Mouse (Mus musculus): Measurements from ENCODE around the gene Tescl. TPM values are rescaled to one million over a fixed set of nuclear protein-coding genes. Genes with fewer than 3 reads are reported as not detected.

The Tescl gene
- polyA plus RNA-seq, 1 experiment from 2014 or later, result 0.26 TPM

GRCm38 (mm10) chr7:24322593-24322992, 11.1 kb downstream of the Tescl start:
- no peak for ATAC-seq (ENCODE audit: low FRiP score, low TSS enrichment)
- Histone ChIP-seq H3K4me3 (ENCODE audit: low read length) (no peak overlapping the region), H3K4me1 (ENCODE audit: control insufficient read depth, insufficient read depth, low read length) (no peaks in the 10 kb centered on the region), H3K27ac (ENCODE audit: low read depth, low read length) (no peak overlapping the region), H3K9me3 (ENCODE audit: control insufficient read depth, low read length) (peaks cover 11% of the 10 kb centered on the region), H3K9ac (ENCODE audit: low read depth, low read length) (no peak overlapping the region), H3K27me3 (ENCODE audit: control insufficient read depth, insufficient read depth, low read length) (no peaks in the 10 kb centered on the region), H3K4me2 (replicated peaks; ENCODE audit: low read depth, low read length) (no peak overlapping the region), H3K36me3 (ENCODE audit: control insufficient read depth, insufficient read depth, low read length) (no peaks in the 10 kb centered on the region)
- WGBS, result 81% methylated on average over 4 of the region's 4 CpGs

GRCm38 (mm10) chr7:24318942-24319341, 14.8 kb downstream of the Tescl start:
- Histone ChIP-seq H3K4me1 (ENCODE audit: control insufficient read depth, insufficient read depth, low read length) (peaks cover 5% of the 10 kb centered on the region; the same call in 1 of the 2 replicates), H3K9me3 (ENCODE audit: control insufficient read depth, low read length) (peaks cover 3% of the 10 kb centered on the region; the same call in 1 of the 2 replicates), H3K4me3 (ENCODE audit: low read length) (no peak overlapping the region), H3K4me2 (replicated peaks; ENCODE audit: low read depth, low read length) (no peak overlapping the region), H3K27ac (ENCODE audit: low read depth, low read length) (no peak overlapping the region), H3K9ac (ENCODE audit: low read depth, low read length) (no peak overlapping the region), H3K36me3 (ENCODE audit: control insufficient read depth, insufficient read depth, low read length) (no peaks in the 10 kb centered on the region), H3K27me3 (ENCODE audit: control insufficient read depth, insufficient read depth, low read length) (no peaks in the 10 kb centered on the region)
- no peak for ATAC-seq (ENCODE audit: low FRiP score, low TSS enrichment)
- WGBS, result 54% methylated on average over 6 of the region's 6 CpGs

DNA sequence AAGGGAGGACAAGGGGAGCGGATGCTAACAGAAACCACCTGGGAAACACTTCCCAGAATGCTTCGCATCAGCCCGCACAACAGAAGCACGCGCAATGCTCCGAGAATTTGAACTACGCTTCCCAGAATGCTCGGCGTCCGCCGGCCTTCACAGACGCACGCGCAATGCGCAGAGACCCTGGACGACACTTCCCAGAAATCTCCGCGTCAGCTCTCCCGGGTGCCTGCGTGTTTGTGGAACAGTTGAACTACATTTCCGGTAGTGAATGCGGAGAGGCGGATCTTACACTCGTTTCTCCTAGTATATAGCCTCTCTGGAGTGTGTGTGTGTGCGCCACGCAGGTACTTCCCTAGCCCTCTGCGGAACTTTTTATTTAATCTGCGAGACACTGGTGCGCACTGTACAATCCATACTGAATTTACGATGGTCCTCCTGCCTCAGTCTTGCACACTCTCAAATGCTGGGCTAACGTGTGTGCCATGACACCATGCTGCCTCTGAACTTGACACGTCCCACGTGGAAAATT, 17.1 kb downstream of the Tescl start, which contains the start of gene Zfp94:
Gene Zfp94 (minus strand): TSS at position 100 of the 526 bp plus-strand sequence.
- Histone ChIP-seq H3K9me3 (ENCODE audit: control insufficient read depth, low read length) (no peaks in the 10 kb centered on the region), H3K27ac (ENCODE audit: low read depth, low read length) (peak within 1 kb of the TSS; percentile 83), H3K27me3 (ENCODE audit: control insufficient read depth, insufficient read depth, low read length) (no peaks in the 10 kb centered on the region), H3K4me1 (ENCODE audit: control insufficient read depth, insufficient read depth, low read length) (peaks cover 5% of the 10 kb centered on the region; the same call in 1 of the 2 replicates), H3K4me3 (ENCODE audit: low read length) (peak within 1 kb of the TSS; percentile 62), H3K9ac (ENCODE audit: low read depth, low read length) (peak within 1 kb of the TSS; percentile 68), H3K4me2 (replicated peaks; ENCODE audit: low read depth, low read length) (peak within 1 kb of the TSS; percentile 89), H3K36me3 (ENCODE audit: control insufficient read depth, insufficient read depth, low read length) (peaks cover 5% of the 10 kb centered on the region; the same call in 1 of the 2 replicates)
- under 1% methylated on average over 33 of the region's 33 CpGs for WGBS
- ATAC-seq (ENCODE audit: low FRiP score, low TSS enrichment), result peak; percentile 95

- ATAC-seq (ENCODE audit: low FRiP score, low TSS enrichment), result no peak; the same call in 1 of the 2 replicates
- 29% methylated on average over 29 of the region's 29 CpGs for WGBS
- Histone ChIP-seq H3K9ac (ENCODE audit: low read depth, low read length) (peak overlapping the region; percentile 68), H3K4me3 (ENCODE audit: low read length) (peak overlapping the region; percentile 62), H3K9me3 (ENCODE audit: control insufficient read depth, low read length) (no peaks in the 10 kb centered on the region), H3K27me3 (ENCODE audit: control insufficient read depth, insufficient read depth, low read length) (no peaks in the 10 kb centered on the region), H3K4me2 (replicated peaks; ENCODE audit: low read depth, low read length) (peak overlapping the region; percentile 89), H3K4me1 (ENCODE audit: control insufficient read depth, insufficient read depth, low read length) (peaks cover 5% of the 10 kb centered on the region; the same call in 1 of the 2 replicates), H3K27ac (ENCODE audit: low read depth, low read length) (peak overlapping the region; percentile 73), H3K36me3 (ENCODE audit: control insufficient read depth, insufficient read depth, low read length) (peaks cover 10% of the 10 kb centered on the region)
Measured at GRCm38 (mm10) chr7:24315726-24316566, 17.8 kb downstream of the Tescl start.

- Histone ChIP-seq H3K36me3 (ENCODE audit: control insufficient read depth, insufficient read depth, low read length) (peaks cover 36% of the 10 kb centered on the region), H3K4me3 (ENCODE audit: low read length) (peak within 1 kb of the TSS; percentile 59), H3K4me1 (ENCODE audit: control insufficient read depth, insufficient read depth, low read length) (0 out of 2 replicates have a peak, but pooled peaks cover 3% of the 10 kb centered on the region), H3K27me3 (ENCODE audit: control insufficient read depth, insufficient read depth, low read length) (no peaks in the 10 kb centered on the region), H3K27ac (ENCODE audit: low read depth, low read length) (peak within 1 kb of the TSS; percentile 96), H3K9me3 (ENCODE audit: control insufficient read depth, low read length) (no peaks in the 10 kb centered on the region), H3K4me2 (replicated peaks; ENCODE audit: low read depth, low read length) (peak within 1 kb of the TSS; percentile 87), H3K9ac (ENCODE audit: low read depth, low read length) (peak within 1 kb of the TSS; percentile 18; the same call in 1 of the 2 replicates)
- 4% methylated on average over 13 of the region's 13 CpGs for WGBS
- peak; percentile 80 for ATAC-seq (ENCODE audit: low FRiP score, low TSS enrichment)
Measured at GRCm38 (mm10) chr7:24300771-24301282, 32.9 kb downstream of the Tescl start, which contains the start of gene Zfp61. TSS of gene Zfp61 (minus strand) at chr7:24301232.

DNA sequence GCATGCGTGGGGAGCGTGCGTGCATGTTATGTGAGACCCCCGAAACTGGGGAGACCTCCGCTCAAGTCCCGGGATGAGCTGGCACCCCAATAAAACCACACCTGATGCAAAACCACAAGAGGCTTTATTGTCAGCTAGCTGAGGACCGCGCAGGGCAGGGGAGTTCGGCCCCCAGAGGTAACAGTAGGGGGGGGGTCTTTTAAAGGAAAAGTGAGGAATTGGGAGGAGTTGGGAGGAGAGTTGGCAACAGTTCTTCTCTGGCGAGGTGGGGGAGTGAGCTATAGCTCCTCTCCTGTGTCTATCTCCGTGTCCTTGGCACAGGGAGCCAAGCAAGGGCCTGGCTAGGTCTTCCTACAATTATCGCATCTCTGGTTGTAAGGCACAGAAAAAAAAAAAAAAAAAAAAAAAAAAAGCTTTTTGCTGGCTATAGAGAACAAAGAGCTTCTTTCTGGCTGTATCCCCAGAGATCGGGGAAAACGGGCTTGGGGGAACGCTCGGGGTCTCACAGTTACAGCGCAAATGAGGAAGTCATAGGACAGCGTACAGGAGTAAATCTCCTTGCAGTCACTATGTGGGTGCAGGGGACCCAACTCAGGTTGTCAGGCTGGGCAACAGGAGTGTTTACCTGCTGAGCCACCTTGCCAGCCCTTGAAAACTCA, 33.8 kb downstream of the Tescl start:
- 1% methylated on average over 18 of the region's 18 CpGs for WGBS
- peak overlapping the region; percentile 96; the same call in 1 of the 2 replicates for H3K27ac ChIP-seq (ENCODE audit: low read depth, low read length)
- H3K36me3 ChIP-seq (ENCODE audit: control insufficient read depth, insufficient read depth, low read length), result peaks cover 44% of the 10 kb centered on the region
- H3K9ac ChIP-seq (ENCODE audit: low read depth, low read length), result peak overlapping the region; percentile 74; the same call in 1 of the 2 replicates
- 0 out of 2 replicates have a peak, but pooled peaks cover 3% of the 10 kb centered on the region for H3K4me1 ChIP-seq (ENCODE audit: control insufficient read depth, insufficient read depth, low read length)
- H3K27me3 ChIP-seq (ENCODE audit: control insufficient read depth, insufficient read depth, low read length), result no peaks in the 10 kb centered on the region
- H3K4me3 ChIP-seq (ENCODE audit: low read length), result peak overlapping the region; percentile 59
- H3K9me3 ChIP-seq (ENCODE audit: control insufficient read depth, low read length), result no peaks in the 10 kb centered on the region
- peak overlapping the region; percentile 87 for H3K4me2 ChIP-seq (replicated peaks; ENCODE audit: low read depth, low read length)
- ATAC-seq (ENCODE audit: low FRiP score, low TSS enrichment), result peak; percentile 42

- peak overlapping the region; percentile 59 for H3K4me3 ChIP-seq (ENCODE audit: low read length)
- peak overlapping the region; percentile 96 for H3K27ac ChIP-seq (ENCODE audit: low read depth, low read length)
- under 1% methylated on average over 45 of the region's 47 CpGs for WGBS
- peak overlapping the region; percentile 87 for H3K4me2 ChIP-seq (replicated peaks; ENCODE audit: low read depth, low read length)
- peak; percentile 90 for ATAC-seq (ENCODE audit: low FRiP score, low TSS enrichment)
- 0 out of 2 replicates have a peak, but pooled peaks cover 3% of the 10 kb centered on the region for H3K4me1 ChIP-seq (ENCODE audit: control insufficient read depth, insufficient read depth, low read length)
- no peaks in the 10 kb centered on the region for H3K27me3 ChIP-seq (ENCODE audit: control insufficient read depth, insufficient read depth, low read length)
- H3K9me3 ChIP-seq (ENCODE audit: control insufficient read depth, low read length), result no peaks in the 10 kb centered on the region
- peaks cover 53% of the 10 kb centered on the region for H3K36me3 ChIP-seq (ENCODE audit: control insufficient read depth, insufficient read depth, low read length)
- peak overlapping the region; percentile 74 for H3K9ac ChIP-seq (ENCODE audit: low read depth, low read length)
Measured at GRCm38 (mm10) chr7:24298973-24299708, 34.6 kb downstream of the Tescl start.

DNA sequence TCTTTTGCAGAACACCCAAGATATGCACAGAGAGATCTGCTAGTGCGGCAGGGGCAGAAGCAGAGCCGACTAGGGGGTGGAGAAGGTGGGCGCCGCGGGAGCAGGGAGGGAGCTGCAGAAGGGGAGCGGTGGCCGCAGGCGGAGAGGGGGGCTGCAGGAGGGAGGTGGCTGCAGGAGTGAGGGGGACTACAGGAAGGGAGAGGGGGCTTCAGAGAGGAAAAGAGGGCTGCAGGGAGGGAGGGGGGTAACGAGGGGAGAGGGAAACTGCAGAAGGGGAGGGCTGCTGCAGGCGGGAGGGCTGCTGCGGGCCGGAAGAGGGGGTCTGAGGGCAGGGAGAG, 35.1 kb downstream of the Tescl start:
- Histone ChIP-seq H3K4me3 (ENCODE audit: low read length) (peak overlapping the region; percentile 59), H3K36me3 (ENCODE audit: control insufficient read depth, insufficient read depth, low read length) (peaks cover 58% of the 10 kb centered on the region), H3K27me3 (ENCODE audit: control insufficient read depth, insufficient read depth, low read length) (no peaks in the 10 kb centered on the region), H3K4me2 (replicated peaks; ENCODE audit: low read depth, low read length) (peak overlapping the region; percentile 87), H3K27ac (ENCODE audit: low read depth, low read length) (peak overlapping the region; percentile 96), H3K9ac (ENCODE audit: low read depth, low read length) (peak overlapping the region; percentile 74), H3K9me3 (ENCODE audit: control insufficient read depth, low read length) (no peaks in the 10 kb centered on the region), H3K4me1 (ENCODE audit: control insufficient read depth, insufficient read depth, low read length) (0 out of 2 replicates have a peak, but pooled peaks cover 3% of the 10 kb centered on the region)
- 0% methylated on average over 12 of the region's 12 CpGs for WGBS
- ATAC-seq (ENCODE audit: low FRiP score, low TSS enrichment), result 0 out of 2 replicates have a peak, but pooled peaks have one; percentile 4

Measured in kidney, embryonic 14.5 days (tissue).